Mouse (Mus musculus) kidney, adult 9 months (tissue): ENCODE data around the gene Ppih.
A peak's percentile ranks its signal among the peaks of the same experiment; 100 is the strongest.
"Not testable (repeated sequence)": the region's sequence is repeated elsewhere in the genome, so short reads cannot be mapped to it uniquely, and the experiment has no call there.

ENCODE experiments used
- DNase-seq: peaks from one replicate; pipeline ENCODE4 v3.0.0; 2022

Ppih gene

DNA sequence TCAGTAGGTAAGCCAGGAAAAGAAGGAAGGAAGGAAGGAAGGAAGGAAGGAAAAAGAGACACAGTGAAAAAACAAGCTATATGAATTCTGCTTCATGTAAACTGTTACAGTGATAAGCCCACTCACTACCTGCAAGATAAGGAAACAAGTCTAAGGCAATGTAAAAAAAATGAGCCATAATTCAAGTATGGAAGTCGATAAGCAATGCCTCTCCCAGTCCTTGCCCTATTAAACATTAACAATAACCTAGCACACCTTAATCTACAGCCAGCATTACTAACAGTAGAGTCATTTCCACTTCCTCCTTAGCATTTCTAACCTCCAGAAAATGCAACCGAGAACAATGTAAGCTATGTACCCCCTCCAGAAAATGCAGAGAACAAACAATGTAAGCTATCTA, 35.0 kb downstream of the Ppih start:
- DNase-seq, result no peak

DNA sequence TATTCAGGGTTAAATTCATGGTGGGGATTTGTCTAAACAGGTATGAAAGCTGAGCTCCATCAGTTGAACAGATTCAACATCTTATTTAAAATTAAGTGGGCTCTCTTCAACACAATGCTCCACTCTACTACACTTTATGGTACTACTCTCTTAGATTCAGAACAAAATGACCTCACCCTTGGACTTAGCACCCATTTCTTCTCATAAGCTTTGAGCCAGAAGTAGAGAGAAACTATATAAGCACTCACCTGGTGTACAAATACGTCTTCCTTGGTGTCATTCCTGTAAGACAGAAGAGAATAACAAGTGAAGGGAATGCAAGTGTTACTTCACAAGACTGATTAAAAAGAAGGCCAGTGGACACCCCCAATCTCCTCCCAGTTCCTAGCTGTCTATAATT, 35.5 kb downstream of the Ppih start:
- no peak for DNase-seq

DNA sequence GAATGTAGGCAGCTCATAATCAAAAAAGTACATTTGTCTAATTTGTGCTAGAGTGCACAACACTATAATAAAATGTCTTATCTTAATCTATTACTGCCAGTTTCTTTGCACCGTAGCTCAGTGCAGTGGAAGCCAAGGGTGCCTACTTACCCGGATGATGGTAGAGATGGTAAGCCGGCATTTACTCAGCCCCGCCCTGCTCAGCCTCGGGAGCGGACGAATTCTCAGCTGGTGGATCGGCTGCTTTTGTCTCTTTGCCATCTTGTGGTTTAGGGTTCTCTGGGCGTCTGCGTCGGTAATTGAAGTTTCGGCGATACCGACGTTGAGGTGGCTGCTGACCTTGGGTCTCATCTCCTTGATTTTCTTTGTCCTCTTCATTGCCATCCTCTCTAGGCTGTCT, 41.6 kb downstream of the Ppih start:
- not testable (repeated sequence) for DNase-seq

GRCm38 (mm10) chr4:119275726-119276125, 44.6 kb downstream of the Ppih start:
- no peak for DNase-seq

DNA sequence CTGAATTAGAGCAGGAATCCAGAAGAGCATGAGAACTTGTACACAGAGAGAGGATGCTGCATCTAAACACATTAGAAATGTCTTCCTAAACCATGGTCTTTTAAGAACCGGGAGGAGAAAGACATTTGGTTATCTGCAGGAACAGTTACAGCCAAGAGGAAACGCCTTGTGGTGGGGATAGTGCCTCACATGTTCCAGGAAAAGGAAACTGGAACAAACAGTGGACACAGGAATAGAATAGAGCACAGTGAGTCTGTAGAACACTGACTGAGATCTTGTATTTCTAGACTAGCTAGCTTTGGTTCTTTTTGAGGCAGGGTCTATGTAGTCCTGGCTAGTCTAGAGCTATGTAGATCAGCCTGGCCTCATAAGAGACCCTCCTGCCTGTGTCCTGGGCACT, 45.1 kb downstream of the Ppih start:
- no peak for DNase-seq

- DNase-seq, result no peak
These were observed 45.7 kb downstream of the Ppih start for GRCm38 (mm10) chr4:119274627-119275026.

DNA sequence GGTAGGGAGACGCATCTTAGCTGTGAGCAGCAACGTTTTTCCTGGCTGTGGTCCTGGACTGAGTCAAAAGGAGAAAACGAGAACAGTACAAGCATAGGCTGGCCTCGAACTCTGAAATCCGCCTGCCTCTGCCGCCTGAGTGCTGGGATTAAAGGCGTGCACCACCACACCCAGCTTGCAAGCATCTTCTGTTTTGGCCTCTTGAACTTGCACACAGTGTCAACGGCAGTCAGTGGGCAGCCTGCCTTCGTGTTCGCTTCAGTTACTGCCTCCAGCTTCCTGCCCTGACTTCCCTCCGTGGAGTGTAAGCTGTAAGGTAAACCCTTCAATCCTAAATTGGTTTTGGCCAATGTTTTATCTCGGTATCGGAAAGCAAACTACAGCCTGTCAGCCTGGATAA, 53.7 kb downstream of the Ppih start:
- DNase-seq, result no peak

GRCm38 (mm10) chr4:119263459-119263858, 56.9 kb downstream of the Ppih start:
- DNase-seq, result no peak

GRCm38 (mm10) chr4:119262483-119262882, 57.9 kb downstream of the Ppih start:
- no peak for DNase-seq

DNA sequence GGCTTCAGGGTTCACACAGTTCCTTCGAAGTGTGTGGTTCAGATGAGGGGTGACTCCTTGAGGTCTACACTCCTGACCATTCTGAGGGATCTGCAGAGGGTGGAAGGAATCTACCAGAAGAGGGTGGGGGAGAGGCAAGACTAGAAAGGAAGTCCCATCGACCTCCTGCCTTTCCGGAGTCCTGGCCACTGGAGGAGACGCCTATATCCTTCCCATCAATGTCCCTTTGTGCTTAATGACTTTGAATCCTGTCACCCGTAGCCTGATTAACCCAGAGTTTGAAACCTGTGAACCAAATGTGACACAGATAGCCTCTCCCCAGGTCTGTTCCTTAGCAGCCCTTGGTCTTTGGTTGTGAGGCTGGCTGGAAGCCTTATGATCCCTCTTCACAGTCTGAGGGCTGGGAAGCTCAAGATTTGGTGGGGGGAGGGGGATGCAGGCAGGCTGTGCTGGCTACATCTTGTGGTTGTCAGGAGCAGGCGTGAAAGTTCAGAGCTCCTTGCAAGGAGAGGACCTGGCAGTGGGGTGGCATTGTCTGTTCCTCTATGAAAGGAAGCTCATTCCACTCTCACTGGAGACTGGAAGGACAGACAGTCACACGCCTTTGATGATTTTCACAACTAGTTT, 59.1 kb downstream of the Ppih start:
- no peak for DNase-seq

DNA sequence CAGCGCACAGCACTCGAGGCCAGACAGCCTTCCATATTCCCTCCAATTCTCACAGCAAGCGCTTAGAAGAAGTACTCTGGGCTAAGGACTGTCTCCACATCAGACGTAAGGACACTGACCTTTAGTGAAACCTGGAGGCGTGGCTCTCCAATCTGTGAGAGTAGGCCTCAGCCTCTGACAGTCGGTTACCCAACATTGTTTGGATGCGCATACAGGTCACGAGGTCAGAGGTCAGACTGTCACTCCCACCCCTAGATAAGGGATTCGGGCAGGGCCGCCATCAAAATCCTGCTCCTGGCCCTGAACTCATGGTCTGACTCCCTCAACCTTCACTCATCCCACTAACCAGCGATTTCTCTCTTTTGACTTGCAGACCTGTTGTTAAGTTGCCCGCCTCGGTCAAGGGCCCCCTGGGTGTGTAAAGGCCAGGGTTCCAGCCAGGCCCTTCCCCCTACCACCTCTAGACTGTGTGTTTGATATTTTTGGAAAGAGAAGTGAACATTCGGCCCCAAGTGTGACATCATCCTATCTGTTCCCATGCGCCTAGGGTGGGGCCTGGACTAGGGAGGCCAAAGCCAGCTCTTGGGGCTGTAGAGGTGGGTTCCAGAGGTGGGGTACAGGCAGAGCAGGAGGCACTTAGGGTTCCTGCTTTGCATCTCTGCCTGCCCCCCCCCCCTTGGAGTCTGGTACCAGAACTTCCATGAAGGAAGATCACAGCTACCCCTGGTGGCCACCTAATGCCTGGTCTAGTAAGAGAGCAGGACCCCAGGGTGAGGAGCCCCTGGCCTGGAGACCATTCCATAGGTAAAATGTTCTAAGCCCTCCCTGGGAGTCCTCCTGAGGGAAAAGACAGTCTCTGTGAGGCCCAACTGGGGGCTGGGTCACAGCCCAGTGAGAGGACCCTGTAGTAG, 60.7 kb downstream of the Ppih start:
- no peak for DNase-seq

GRCm38 (mm10) chr4:119257083-119257482, 63.3 kb downstream of the Ppih start:
- DNase-seq, result no peak

- no peak for DNase-seq
These were observed 65.0 kb downstream of the Ppih start, which contains the start of gene Cldn19 for GRCm38 (mm10) chr4:119255351-119255750. TSS of gene Cldn19 (plus strand) at chr4:119255414.

DNA sequence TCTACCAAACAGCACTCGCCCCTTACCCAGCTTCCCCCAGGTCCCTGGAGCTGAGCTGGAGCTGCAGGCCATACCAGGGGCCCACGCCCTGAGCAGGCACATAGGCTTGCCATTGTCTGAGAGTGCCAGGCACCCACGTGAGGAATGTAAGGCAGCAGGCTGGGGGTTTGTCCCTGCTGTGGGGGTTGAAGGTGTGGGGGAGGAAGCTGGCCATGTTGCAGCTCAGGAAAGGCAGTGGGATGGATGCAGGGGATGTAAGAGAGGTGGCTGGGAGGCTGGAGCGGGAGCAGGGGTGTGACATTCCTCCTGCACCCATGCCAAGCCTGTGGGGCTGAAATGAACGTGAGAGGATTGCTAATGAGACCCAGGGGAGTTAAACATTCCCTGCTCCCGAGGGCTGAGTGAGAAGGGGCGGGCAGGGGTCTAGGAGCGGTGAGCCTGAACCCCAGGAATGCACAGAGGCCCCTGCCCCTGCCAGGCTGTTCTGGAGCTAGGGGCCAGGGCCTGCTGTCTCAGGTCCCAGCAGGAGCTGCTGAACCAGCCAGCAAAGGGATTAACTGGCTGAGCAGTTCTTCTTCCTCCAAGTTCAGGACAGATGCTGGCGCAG, 66.2 kb downstream of the Ppih start:
- peak; percentile 65 for DNase-seq

DNA sequence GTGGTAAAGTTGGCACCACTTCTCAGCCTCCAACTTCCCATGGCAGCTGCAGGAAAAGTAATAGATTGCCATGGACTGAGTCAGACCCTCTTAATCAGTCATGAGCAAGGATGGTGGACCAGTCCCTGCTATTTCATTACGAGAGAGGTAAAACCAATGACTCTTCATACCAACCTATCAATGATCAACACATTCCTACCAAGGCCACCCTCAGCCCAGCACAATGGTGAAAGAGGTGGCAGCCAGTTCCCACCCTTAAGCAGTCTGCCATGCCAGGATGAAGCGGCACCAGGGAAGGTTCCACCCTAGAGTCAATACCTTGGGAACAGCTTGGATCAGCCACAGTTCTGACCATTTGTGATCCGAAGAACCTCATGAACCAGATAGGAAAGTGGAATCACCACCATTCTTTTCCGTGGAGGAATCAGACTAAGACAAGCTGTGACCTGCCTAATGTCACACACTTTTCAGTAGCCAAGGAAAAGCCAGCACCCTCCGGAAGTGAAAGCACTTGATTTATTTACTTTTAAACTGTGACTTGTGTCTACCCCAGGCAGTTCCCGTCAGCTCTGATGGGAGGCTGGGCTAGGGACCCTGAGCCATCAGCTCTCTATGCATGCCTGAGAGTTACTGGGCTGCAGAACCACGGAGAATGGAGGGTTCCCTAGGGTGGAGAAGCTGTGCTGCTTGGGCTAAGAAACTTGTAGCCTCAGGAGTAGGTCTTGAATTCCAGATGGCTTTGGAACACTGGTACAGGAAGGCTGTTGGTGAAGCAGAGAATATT, 68.1 kb downstream of the Ppih start:
- peak; percentile 34 for DNase-seq
